Mouse (Mus musculus) embryo, embryonic 11 days (tissue): ENCODE results near the gene C4bp.
"Not testable (repeated sequence)": the region's sequence is repeated elsewhere in the genome, so short reads cannot be mapped to it uniquely, and the experiment has no call there.

Experiments
- DNase-seq: peaks from one replicate; pipeline ENCODE4 v3.0.0-alpha.2; 2015

C4bp gene

GRCm38 (mm10) chr1:130661454-130661853, at the start of gene C4bp:
Gene C4bp, minus strand, starts transcription at chr1:130661632.
- no peak for DNase-seq

- no peak for DNase-seq
These were observed 49.0 kb upstream of the C4bp start for GRCm38 (mm10) chr1:130710283-130711080.

GRCm38 (mm10) chr1:130703613-130704012, 42.2 kb upstream of the C4bp start:
- DNase-seq, result no peak

- DNase-seq, result no peak
These were observed 40.5 kb upstream of the C4bp start for GRCm38 (mm10) chr1:130701976-130702375.

GRCm38 (mm10) chr1:130699937-130700633, 38.7 kb upstream of the C4bp start:
- DNase-seq, result no peak

GRCm38 (mm10) chr1:130698601-130699000, 37.2 kb upstream of the C4bp start:
- DNase-seq, result no peak

- no peak for DNase-seq
These were observed 22.5 kb upstream of the C4bp start for GRCm38 (mm10) chr1:130683905-130684304.

GRCm38 (mm10) chr1:130681656-130682413, 20.4 kb upstream of the C4bp start:
- no peak for DNase-seq

GRCm38 (mm10) chr1:130681075-130681474, 19.6 kb upstream of the C4bp start:
- DNase-seq, result no peak

- DNase-seq, result no peak
These were observed 17.1 kb upstream of the C4bp start for GRCm38 (mm10) chr1:130678551-130678950.

GRCm38 (mm10) chr1:130663576-130663975, 2.1 kb upstream of the C4bp start:
- DNase-seq, result not testable (repeated sequence)

- DNase-seq, result not testable (repeated sequence)
These were observed 1.8 kb downstream of the C4bp start for GRCm38 (mm10) chr1:130659641-130660040.

GRCm38 (mm10) chr1:130644103-130644502, 17.3 kb downstream of the C4bp start:
- DNase-seq, result no peak

- DNase-seq, result no peak
These were observed 20.5 kb downstream of the C4bp start for GRCm38 (mm10) chr1:130640967-130641366.

GRCm38 (mm10) chr1:130633761-130634410, 27.5 kb downstream of the C4bp start:
- peak; percentile 72 for DNase-seq

GRCm38 (mm10) chr1:130633316-130633715, 28.1 kb downstream of the C4bp start:
- DNase-seq, result no peak

- no peak for DNase-seq
These were observed 31.9 kb downstream of the C4bp start, which contains the start of gene Zp3r for GRCm38 (mm10) chr1:130629521-130629920. Gene Zp3r, minus strand, starts transcription at chr1:130629621.

GRCm38 (mm10) chr1:130596291-130596690, 65.1 kb downstream of the C4bp start:
- DNase-seq, result no peak

- DNase-seq, result no peak
These were observed 72.8 kb downstream of the C4bp start for GRCm38 (mm10) chr1:130588659-130589058.
